Mouse (Mus musculus) kidney, adult 2 months (tissue): Measurements from ENCODE around the gene Hbb-bt.

Experiments used
- CTCF ChIP-seq: fragments of 200-500 bp; conservative IDR thresholded peaks from 2 replicates; pipeline ENCODE4 v1.5.1; 2011; ENCODE audit warnings: low read depth, mild to moderate bottlenecking, control low read depth, low read length, moderate library complexity, mixed read lengths; ENCODE audit not compliant: insufficient read depth, insufficient read length
- POLR2A ChIP-seq: fragments of 200-500 bp; IDR thresholded peaks from one replicate; pipeline ENCODE4 v1.6.1; 2011; ENCODE audit warnings: low read depth, low read length, control low read depth

DNA sequence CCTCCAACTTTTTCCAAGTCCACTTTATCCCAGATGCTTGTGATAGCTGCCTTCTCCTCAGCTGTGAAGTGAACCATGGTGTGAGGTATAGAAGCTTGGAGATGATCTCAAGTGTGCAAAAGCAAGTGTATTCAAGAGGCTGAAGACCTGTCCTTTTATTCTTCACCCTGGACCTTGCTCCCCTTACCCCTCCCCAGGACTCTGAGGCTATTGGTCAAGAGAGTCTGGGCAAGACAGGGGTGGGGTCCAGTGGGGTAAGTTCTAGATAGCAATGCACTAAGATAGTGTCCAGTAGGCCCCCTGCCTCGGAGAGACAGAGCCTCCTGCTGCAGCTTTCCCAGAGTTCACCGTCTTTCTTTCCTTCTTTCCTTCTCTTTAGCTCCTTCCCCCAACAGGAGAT is 29.2 kb upstream of the Hbb-bt start, which contains the start of gene Hbb-bh1:
- TF ChIP-seq CTCF, result no peak
- TF ChIP-seq POLR2A, result no peak
